Mouse (Mus musculus) midbrain, embryonic 16.5 days (tissue): ENCODE measurements around the gene M6pr. TPM values are rescaled to one million over a fixed set of nuclear protein-coding genes. Genes with fewer than 3 reads are reported as not detected.
"Not testable (repeated sequence)": the region's sequence is repeated elsewhere in the genome, so short reads cannot be mapped to it uniquely, and the experiment has no call there.

ENCODE experiments used
- ATAC-seq: fragments of 200-750 bp; cut with Nextera tagmentation; 2 replicates; pipeline ENCODE4 v1.8.0; 2017; ENCODE audit warnings: moderate TSS enrichment
- H3K27ac ChIP-seq: fragments of 300-500 bp; sonication (generic); 2 replicates; pipeline ENCODE4 v1.5.1; 2014; ENCODE audit warnings: mild to moderate bottlenecking, low read length, mixed read lengths
- H3K27me3 ChIP-seq: fragments of 300-500 bp; sonication (generic); 2 replicates; pipeline ENCODE4 v1.6.1; 2014; ENCODE audit warnings: low read depth, low read length, mixed read lengths; ENCODE audit not compliant: control insufficient read depth, insufficient read depth
- H3K36me3 ChIP-seq: fragments of 300-500 bp; sonication (generic); 2 replicates; pipeline ENCODE4 v1.6.1; 2014; ENCODE audit warnings: mild to moderate bottlenecking, low read length, moderate library complexity, mixed read lengths; ENCODE audit not compliant: control insufficient read depth, insufficient read depth
- H3K4me1 ChIP-seq: fragments of 300-500 bp; sonication (generic); 2 replicates; pipeline ENCODE4 v1.6.1; 2014; ENCODE audit warnings: mild to moderate bottlenecking, low read length, mixed read lengths; ENCODE audit not compliant: control insufficient read depth, insufficient read depth
- H3K4me2 ChIP-seq: fragments of 300-500 bp; sonication (generic); 2 replicates; pipeline ENCODE4 v1.6.1; 2014; ENCODE audit warnings: mild to moderate bottlenecking, low read length, mixed read lengths
- H3K4me3 ChIP-seq: fragments of 300-500 bp; sonication (generic); 2 replicates; pipeline ENCODE4 v1.5.1; 2014; ENCODE audit warnings: low read depth, mild to moderate bottlenecking, low read length, moderate library complexity, mixed read lengths
- H3K9ac ChIP-seq: fragments of 300-500 bp; sonication (generic); 2 replicates; pipeline ENCODE4 v1.6.1; 2014; ENCODE audit warnings: low read depth, low read length, mixed read lengths
- H3K9me3 ChIP-seq: fragments of 300-500 bp; sonication (generic); replicated peaks from 2 replicates; pipeline ENCODE4 v1.6.1; 2014; ENCODE audit warnings: mild to moderate bottlenecking, low read length, mixed read lengths; ENCODE audit not compliant: control insufficient read depth, poor library complexity, severe bottlenecking
- WGBS: fragments of 180-500 bp; shearing (Covaris S2); extraction: QIAGEN DNeasy Blood & Tissue Kit; methylation state at CpG from one replicate; pipeline ENCODE4 v1.1.7; 2014; 5-methylcytosine and 5-hydroxymethylcytosine counted together
- polyA plus RNA-seq: library from polyadenylated mRNA; unstranded; fragments of >200 nt; fragmentation: Nextera tagmentation; extraction: Ambion mirVana; gene quantifications from 2 replicates; pipeline ENCODE4 v1.2.1, GENCODE M21; 2015

M6pr gene
- polyA plus RNA-seq, 1 experiment from 2014 or later, result 50.5 TPM

- H3K4me2 ChIP-seq, result no peak overlapping the region
- H3K27ac ChIP-seq, result no peak overlapping the region
- H3K36me3 ChIP-seq, result no peaks in the 10 kb centered on the region
- H3K27me3 ChIP-seq, result no peaks in the 10 kb centered on the region
- no peak for ATAC-seq
- 73% methylated on average over 10 of the region's 10 CpGs for WGBS
- H3K9me3 ChIP-seq, result no peaks in the 10 kb centered on the region
- no peak overlapping the region for H3K9ac ChIP-seq
- peaks cover 8% of the 10 kb centered on the region for H3K4me1 ChIP-seq
- no peak overlapping the region for H3K4me3 ChIP-seq
Observed at GRCm38 (mm10) chr6:122343719-122344118, 35.2 kb downstream of the M6pr start.

- Histone ChIP-seq H3K36me3 (no peaks in the 10 kb centered on the region), H3K9me3 (no peaks in the 10 kb centered on the region), H3K9ac (no peak overlapping the region), H3K4me3 (no peak overlapping the region), H3K4me2 (no peak overlapping the region), H3K27ac (no peak overlapping the region), H3K27me3 (no peaks in the 10 kb centered on the region), H3K4me1 (peaks cover 6% of the 10 kb centered on the region)
- 49% methylated on average over 9 of the region's 9 CpGs for WGBS
- ATAC-seq, result no peak
Observed at GRCm38 (mm10) chr6:122344386-122345116, 36.0 kb downstream of the M6pr start.

GRCm38 (mm10) chr6:122345731-122346130, 37.2 kb downstream of the M6pr start:
- Histone ChIP-seq H3K9me3 (no peaks in the 10 kb centered on the region), H3K4me2 (no peak overlapping the region), H3K27ac (no peak overlapping the region), H3K4me1 (peaks cover 4% of the 10 kb centered on the region), H3K9ac (no peak overlapping the region), H3K36me3 (no peaks in the 10 kb centered on the region), H3K27me3 (no peaks in the 10 kb centered on the region), H3K4me3 (no peak overlapping the region)
- WGBS, result 88% methylated on average over 6 of the region's 6 CpGs
- no peak for ATAC-seq

GRCm38 (mm10) chr6:122346399-122346798, 37.9 kb downstream of the M6pr start:
- no peak overlapping the region for H3K9ac ChIP-seq
- H3K27me3 ChIP-seq, result no peaks in the 10 kb centered on the region
- no peaks in the 10 kb centered on the region; the same call in 1 of the 2 replicates for H3K4me1 ChIP-seq
- H3K4me2 ChIP-seq, result no peak overlapping the region
- no peaks in the 10 kb centered on the region for H3K9me3 ChIP-seq
- H3K27ac ChIP-seq, result no peak overlapping the region
- no peak overlapping the region for H3K4me3 ChIP-seq
- no peak for ATAC-seq
- H3K36me3 ChIP-seq, result no peaks in the 10 kb centered on the region
- WGBS, result 90% methylated on average over 6 of the region's 7 CpGs

- ATAC-seq, H3K9me3 ChIP-seq, H3K36me3 ChIP-seq, H3K4me1 ChIP-seq, H3K4me3 ChIP-seq, H3K9ac ChIP-seq, H3K4me2 ChIP-seq, H3K27ac ChIP-seq, H3K27me3 ChIP-seq: not testable (repeated sequence)
- WGBS, result 60% methylated on average over 1 of the region's 1 CpGs
Observed at GRCm38 (mm10) chr6:122347326-122347725, 38.8 kb downstream of the M6pr start.

- no peaks in the 10 kb centered on the region for H3K27me3 ChIP-seq
- no peak overlapping the region for H3K9ac ChIP-seq
Observed at GRCm38 (mm10) chr6:122355909-122356308, 47.4 kb downstream of the M6pr start.

GRCm38 (mm10) chr6:122357089-122357488, 48.6 kb downstream of the M6pr start:
- Histone ChIP-seq H3K27me3 (no peaks in the 10 kb centered on the region), H3K27ac (no peak overlapping the region), H3K4me1 (no peaks in the 10 kb centered on the region), H3K36me3 (no peaks in the 10 kb centered on the region), H3K4me3 (no peak overlapping the region), H3K4me2 (no peak overlapping the region), H3K9me3 (no peaks in the 10 kb centered on the region), H3K9ac (no peak overlapping the region)
- WGBS, result 93% methylated on average over 1 of the region's 1 CpGs
- ATAC-seq, result no peak

More at GRCm38 (mm10) chr6:122355909-122356308, 47.4 kb downstream of the M6pr start:
- WGBS, result 61% methylated on average over 9 of the region's 9 CpGs
- no peaks in the 10 kb centered on the region for H3K9me3 ChIP-seq
- H3K36me3 ChIP-seq, result no peaks in the 10 kb centered on the region
- no peak for ATAC-seq
- H3K27ac ChIP-seq, result no peak overlapping the region
- H3K4me1 ChIP-seq, result no peaks in the 10 kb centered on the region
- no peak overlapping the region for H3K4me2 ChIP-seq
- no peak overlapping the region for H3K4me3 ChIP-seq

GRCm38 (mm10) chr6:122365706-122366105, 57.2 kb downstream of the M6pr start:
- WGBS, result 58% methylated on average over 3 of the region's 3 CpGs
- Histone ChIP-seq H3K9me3 (no peaks in the 10 kb centered on the region), H3K27me3 (no peaks in the 10 kb centered on the region), H3K4me3 (no peak overlapping the region), H3K4me2 (no peak overlapping the region), H3K36me3 (no peaks in the 10 kb centered on the region), H3K9ac (no peak overlapping the region), H3K4me1 (no peaks in the 10 kb centered on the region), H3K27ac (no peak overlapping the region)
- no peak for ATAC-seq

GRCm38 (mm10) chr6:122366287-122366686, 57.8 kb downstream of the M6pr start:
- Histone ChIP-seq H3K27ac (no peak overlapping the region), H3K4me3 (no peak overlapping the region), H3K27me3 (no peaks in the 10 kb centered on the region), H3K9me3 (no peaks in the 10 kb centered on the region), H3K4me1 (no peaks in the 10 kb centered on the region), H3K4me2 (no peak overlapping the region), H3K9ac (no peak overlapping the region), H3K36me3 (no peaks in the 10 kb centered on the region)
- no peak for ATAC-seq
- 37% methylated on average over 2 of the region's 2 CpGs for WGBS
